Mouse (Mus musculus) CH12.LX (cell line): ENCODE results near the gene Cmc4. TPM values are rescaled to one million over a fixed set of nuclear protein-coding genes. Genes with fewer than 3 reads are reported as not detected.
A peak's percentile ranks its signal among the peaks of the same experiment; 100 is the strongest.

ENCODE experiments used
- DNase-seq: peaks from one replicate; pipeline ENCODE4 v3.0.0-alpha.2; 2013; ENCODE audit errors: extremely low read depth
- H3K27ac ChIP-seq: 2 replicates; pipeline ENCODE4 v1.5.1; 2012; ENCODE audit warnings: low read depth, mild to moderate bottlenecking, control low read depth, moderate library complexity; ENCODE audit not compliant: insufficient read depth
- H3K27me3 ChIP-seq: replicated peaks from 2 replicates; pipeline ENCODE3; 2012; ENCODE audit warnings: inconsistent platforms
- H3K36me3 ChIP-seq, 2 experiments: replicated peaks in 1 of 2; 2 replicates each; pipeline versions ENCODE3 to v1.6.1; 2012; ENCODE audit warnings: inconsistent platforms in 1 of 2, low read length in 1 of 2, mild to moderate bottlenecking in 1 of 2, mixed read lengths in 1 of 2, moderate library complexity in 1 of 2; ENCODE audit not compliant: control insufficient read depth in 1 of 2, insufficient read depth in 1 of 2
- H3K4me1 ChIP-seq, 2 experiments: 2 replicates each; pipeline ENCODE4 v1.6.1; 2012; ENCODE audit warnings: inconsistent platforms in 1 of 2, moderate library complexity in 1 of 2; ENCODE audit not compliant: insufficient read depth in 2 of 2, control insufficient read depth in 1 of 2
- H3K4me2 ChIP-seq: 2 replicates; pipeline ENCODE4 v1.6.1; 2012; ENCODE audit warnings: low read depth, mild to moderate bottlenecking, control low read depth; ENCODE audit not compliant: poor library complexity, insufficient read depth, severe bottlenecking
- H3K4me3 ChIP-seq, 3 experiments: fragments of 150-350 bp in 1 of 3; sonication (generic) in 1 of 3; replicated peaks in 1 of 3; 2 replicates each; pipeline versions ENCODE3 to v1.5.1; 2011 to 2012; ENCODE audit warnings: low read depth in 2 of 3, low read length in 2 of 3, mild to moderate bottlenecking in 2 of 3, moderate library complexity in 2 of 3, control low read depth in 1 of 3, improper control_type of control experiment in 1 of 3, inconsistent platforms in 1 of 3, mixed read lengths in 1 of 3; ENCODE audit not compliant: poor library complexity in 1 of 3
- H3K79me2 ChIP-seq: replicated peaks from 2 replicates; pipeline ENCODE4 v1.6.1; 2012; ENCODE audit warnings: mild to moderate bottlenecking, moderate library complexity; ENCODE audit not compliant: control insufficient read depth, poor library complexity, insufficient read depth, severe bottlenecking; ENCODE audit errors: extremely low read depth
- H3K9ac ChIP-seq: 2 replicates; pipeline ENCODE4 v1.6.1; 2012; ENCODE audit warnings: low read depth, mild to moderate bottlenecking, control low read depth, moderate library complexity; ENCODE audit not compliant: insufficient read depth
- H3K9me3 ChIP-seq: replicated peaks from 2 replicates; pipeline ENCODE3; 2012; ENCODE audit warnings: low read length, inconsistent platforms, mixed read lengths
- BHLHE40 ChIP-seq: IDR thresholded peaks from 2 replicates; pipeline ENCODE4 v1.6.1; 2011; ENCODE audit warnings: mild to moderate bottlenecking, low read depth, low read length, improper control_type of control experiment
- CTCF ChIP-seq, 2 experiments: IDR thresholded peaks in 1 of 2; conservative IDR thresholded peaks in 1 of 2; 2 replicates each; pipeline ENCODE4 v1.5.1; 2011 to 2012; ENCODE audit warnings: low read depth in 2 of 2, low read length in 2 of 2, improper control_type of control experiment in 1 of 2, inconsistent platforms in 1 of 2, mild to moderate bottlenecking in 1 of 2, moderate library complexity in 1 of 2
- EP300 ChIP-seq: IDR thresholded peaks from 2 replicates; pipeline ENCODE4 v1.6.1; 2011; ENCODE audit warnings: low read length, improper control_type of control experiment
- ETS1 ChIP-seq: conservative IDR thresholded peaks from 2 replicates; pipeline ENCODE4 v1.6.1; 2012; ENCODE audit warnings: low read depth, mild to moderate bottlenecking, inconsistent platforms, low read length, improper control_type of control experiment, moderate library complexity
- JUN ChIP-seq: IDR thresholded peaks from 2 replicates; pipeline ENCODE4 v1.6.1; 2011; ENCODE audit warnings: low read depth, mild to moderate bottlenecking, low read length, improper control_type of control experiment, moderate library complexity; ENCODE audit not compliant: insufficient read depth
- MAX ChIP-seq: IDR thresholded peaks from 2 replicates; pipeline ENCODE4 v1.6.1; 2011; ENCODE audit warnings: low read length, improper control_type of control experiment
- MXI1 ChIP-seq: IDR thresholded peaks from 2 replicates; pipeline ENCODE4 v1.6.1; 2011; ENCODE audit warnings: mild to moderate bottlenecking, low read depth, low read length, improper control_type of control experiment
- NELFE ChIP-seq: IDR thresholded peaks from 2 replicates; pipeline ENCODE4 v1.6.1; 2011; ENCODE audit warnings: low read depth, low read length, improper control_type of control experiment
- PAX5 ChIP-seq: IDR thresholded peaks from 2 replicates; pipeline ENCODE4 v1.6.1; 2012; ENCODE audit warnings: low read length, inconsistent platforms, mixed read lengths
- RCOR1 ChIP-seq: conservative IDR thresholded peaks from 2 replicates; pipeline ENCODE4 v1.6.1; 2012; ENCODE audit warnings: low read depth, mild to moderate bottlenecking, inconsistent platforms, low read length, improper control_type of control experiment
- SIN3A ChIP-seq: IDR thresholded peaks from 2 replicates; pipeline ENCODE4 v1.6.1; 2012; ENCODE audit warnings: low read length, improper control_type of control experiment, inconsistent platforms
- USF1 ChIP-seq: IDR thresholded peaks from 2 replicates; pipeline ENCODE4 v1.6.1; 2014; ENCODE audit warnings: low read depth, mild to moderate bottlenecking, inconsistent platforms, low read length, improper control_type of control experiment
- ZC3H11A ChIP-seq: IDR thresholded peaks from 2 replicates; pipeline ENCODE4 v1.6.1; 2012; ENCODE audit warnings: low read depth, mild to moderate bottlenecking, inconsistent platforms, low read length, improper control_type of control experiment
- dilution Hi-C: fragments of 300-500 bp; cut with MboI; formaldehyde crosslinking; loops from 2 replicates; pipeline ENCODE4 v1.14.3; 2020; ENCODE audit warnings: low sequenced_read_pairs; ENCODE audit not compliant: extremely low pct_unique_long_range_greater_than_20kb, extremely low pct_ligation_motif_present
- in situ Hi-C: fragments of 300-500 bp; cut with MboI; formaldehyde crosslinking; loops from 3 replicates; pipeline ENCODE4 v1.14.3; 2019; ENCODE audit warnings: low sequenced_read_pairs, low pct_ligation_motif_present, low pct_unique_long_range_greater_than_20kb, mixed read lengths
- polyA plus RNA-seq: library from polyadenylated mRNA; unstranded; fragments of >175 nt; gene quantifications from 2 replicates; pipeline ENCODE4 v1.2.1, GENCODE M21; 2012; ENCODE audit warnings: low read depth; ENCODE audit not compliant: insufficient read length
- total RNA-seq, 2 experiments: library from RNA; depleted of rRNA; stranded (reverse); fragments of 300-350 nt in 1 of 2; fragments of >200 nt in 1 of 2; gene quantifications; 2 replicates each; pipeline ENCODE4 v1.2.3; 2012 to 2014

Gene Cmc4
- total and polyA plus RNA-seq, 3 experiments, result 5.4 to 11.2 (median 8.8) TPM

DNA sequence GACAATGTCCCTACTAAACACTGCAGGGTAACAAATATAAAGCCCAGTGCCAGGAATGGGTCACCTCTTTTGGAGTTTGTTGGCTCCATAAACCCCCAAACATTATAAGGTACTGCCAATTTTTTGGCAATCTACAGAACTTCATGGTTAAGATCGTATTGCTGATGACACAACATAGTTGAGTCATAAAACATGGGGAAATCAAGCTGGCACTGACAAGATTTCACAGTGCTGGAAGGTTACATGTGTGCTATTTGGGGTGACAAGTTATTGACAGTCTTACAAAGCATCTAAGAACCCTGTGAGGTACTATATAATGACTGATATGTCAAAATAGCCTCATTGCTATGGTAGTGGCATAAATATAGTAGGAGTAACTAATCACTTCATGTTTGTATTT, 35.2 kb downstream of the Cmc4 start:
- H3K4me3 ChIP-seq, result peak overlapping the region in 1 of 3 experiments; percentile 56
- dilution Hi-C loops (no loop called here), in situ Hi-C loops (no loop called here)
- TF ChIP-seq SIN3A (no peak), ZC3H11A (no peak), USF1 (no peak), MAX (no peak)
- H3K79me2 ChIP-seq, result no peaks in the 10 kb centered on the region; the same call in 1 of the 2 replicates
- no peak for DNase-seq
- H3K4me1 ChIP-seq, result no peaks in the 10 kb centered on the region; a peak in 1 of 4 replicates
- peak overlapping the region; percentile 2; the same call in 1 of the 2 replicates for H3K4me2 ChIP-seq
- no peaks in the 10 kb centered on the region for H3K9me3 ChIP-seq
- H3K9ac ChIP-seq, result 0 out of 2 replicates have a peak overlapping the region, but pooled peaks have one; percentile 48
- no peaks in the 10 kb centered on the region for H3K36me3 ChIP-seq
- H3K27me3 ChIP-seq, result no peaks in the 10 kb centered on the region
- no peak overlapping the region for H3K27ac ChIP-seq

DNA sequence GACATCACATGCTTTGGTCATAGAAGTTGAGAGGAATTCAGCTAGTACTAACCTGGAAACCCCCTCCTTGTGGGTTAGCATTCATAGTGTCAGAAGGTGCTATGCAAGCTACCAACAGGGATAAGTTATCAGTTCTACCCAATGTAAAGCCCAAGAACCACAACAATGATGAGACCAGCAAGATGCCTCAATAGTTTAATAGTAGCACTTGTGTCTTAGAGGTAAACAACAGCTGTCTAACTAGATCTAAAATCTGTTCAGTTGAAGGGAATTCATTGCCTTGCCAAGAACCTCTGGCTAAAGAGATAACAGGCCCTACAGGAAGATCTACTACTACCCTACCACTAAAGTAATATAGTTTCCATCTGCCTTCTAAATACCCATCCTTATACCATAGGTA, 39.6 kb downstream of the Cmc4 start:
- TF ChIP-seq RCOR1, result no peak
- TF ChIP-seq MXI1, result no peak
- TF ChIP-seq ZC3H11A, result no peak
- TF ChIP-seq NELFE, result no peak
- no peak for TF ChIP-seq EP300
- no peak for TF ChIP-seq CTCF (conservative IDR thresholded peaks at IDR 0.05 in 1 of 2, IDR thresholded peaks at IDR 0.05 in 1 of 2; ENCODE audit: low read depth in 2 of 2, low read length in 2 of 2)
- TF ChIP-seq, all 38 proteins: peak for 0
- H3K9me3 ChIP-seq, result no peaks in the 10 kb centered on the region
- no peak overlapping the region for H3K27ac ChIP-seq
- H3K4me3 ChIP-seq, result no peak overlapping the region
- in situ Hi-C loops, result no loop called here
- no peak overlapping the region for H3K9ac ChIP-seq
- H3K4me1 ChIP-seq, result no peaks in the 10 kb centered on the region; a peak in 1 of 4 replicates
- no peaks in the 10 kb centered on the region for H3K79me2 ChIP-seq
- dilution Hi-C loops, result no loop called here
- no peak overlapping the region for H3K4me2 ChIP-seq
- no peaks in the 10 kb centered on the region for H3K36me3 ChIP-seq
- DNase-seq, result no peak
- no peaks in the 10 kb centered on the region for H3K27me3 ChIP-seq

DNA sequence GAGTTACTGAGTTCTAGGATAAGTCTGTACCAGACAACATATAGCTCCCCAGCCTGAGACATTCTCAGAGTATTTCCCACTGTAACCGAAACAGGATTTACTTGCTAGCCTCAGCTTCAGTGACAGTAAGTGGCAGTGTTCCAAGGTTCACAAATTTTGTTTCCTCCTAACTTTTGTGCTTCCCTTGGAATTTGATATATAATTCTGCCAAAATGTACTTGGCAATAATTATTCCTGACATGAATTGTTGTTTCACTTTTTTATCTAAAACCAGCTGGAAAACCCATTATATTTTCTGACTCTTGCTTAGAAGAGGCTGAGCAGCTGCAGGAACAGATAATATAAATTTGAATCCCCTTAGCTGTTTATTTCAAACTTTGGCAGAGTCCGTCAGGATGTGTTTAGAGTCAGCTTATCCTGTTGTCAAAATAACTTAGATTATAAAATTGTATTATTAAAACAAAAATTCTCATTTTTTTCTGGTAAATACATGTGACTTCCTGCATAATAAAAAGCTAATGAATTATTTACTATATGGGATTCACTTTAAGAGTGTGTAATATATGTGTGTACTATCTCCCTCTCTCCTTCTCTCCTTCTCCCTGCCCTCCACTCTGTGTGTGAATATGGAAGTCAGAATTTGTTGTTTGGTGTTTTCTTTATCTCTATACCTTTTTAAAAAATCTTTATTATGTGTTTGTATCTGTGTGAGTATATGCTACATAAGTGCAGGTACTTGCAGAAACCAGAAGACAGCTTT, 43.5 kb downstream of the Cmc4 start:
- Histone ChIP-seq H3K27me3 (no peaks in the 10 kb centered on the region), H3K9me3 (no peaks in the 10 kb centered on the region), H3K9ac (no peak overlapping the region), H3K4me3 (no peak overlapping the region), H3K27ac (no peak overlapping the region), H3K4me1 (no peaks in the 10 kb centered on the region; a peak in 1 of 4 replicates), H3K79me2 (no peaks in the 10 kb centered on the region), H3K4me2 (no peak overlapping the region), H3K36me3 (no peaks in the 10 kb centered on the region)
- in situ Hi-C loops (no loop called here), dilution Hi-C loops (no loop called here)
- DNase-seq, result no peak
- TF ChIP-seq JUN (no peak), PAX5 (no peak), ETS1 (no peak), BHLHE40 (no peak)
